Mouse (Mus musculus) midbrain, postnatal 0 days (tissue): Measurements from ENCODE around the gene Rbm18. TPM values are rescaled to one million over a fixed set of nuclear protein-coding genes. Genes with fewer than 3 reads are reported as not detected.
A peak's percentile ranks its signal among the peaks of the same experiment; 100 is the strongest.

Experiments used
- ATAC-seq: fragments of 200-750 bp; cut with Nextera tagmentation; 2 replicates; pipeline ENCODE4 v1.8.0; 2017; ENCODE audit warnings: moderate number of reproducible peaks, mild to moderate bottlenecking, moderate TSS enrichment, moderate library complexity; ENCODE audit not compliant: low FRiP score
- DNase-seq: peaks from one replicate; pipeline ENCODE4 v3.0.0-alpha.2; 2015; ENCODE audit warnings: low spot score
- H3K27ac ChIP-seq: fragments of 300-500 bp; sonication (generic); 2 replicates; pipeline ENCODE4 v1.5.1; 2014; ENCODE audit warnings: low read depth, mild to moderate bottlenecking, low read length, mixed read lengths
- H3K27me3 ChIP-seq: fragments of 300-500 bp; sonication (generic); 2 replicates; pipeline ENCODE4 v1.6.1; 2014; ENCODE audit warnings: low read length, control low read depth, mixed read lengths; ENCODE audit not compliant: insufficient read depth
- H3K36me3 ChIP-seq: fragments of 300-500 bp; sonication (generic); 2 replicates; pipeline ENCODE4 v1.6.1; 2014; ENCODE audit warnings: low read length, control low read depth, mixed read lengths; ENCODE audit not compliant: insufficient read depth
- H3K4me1 ChIP-seq: fragments of 300-500 bp; sonication (generic); 2 replicates; pipeline ENCODE4 v1.6.1; 2014; ENCODE audit warnings: mild to moderate bottlenecking, control low read depth, antibody characterized with exemption, low read length, mixed read lengths; ENCODE audit not compliant: insufficient read depth
- H3K4me2 ChIP-seq: fragments of 300-500 bp; sonication (generic); 2 replicates; pipeline ENCODE4 v1.6.1; 2014; ENCODE audit warnings: low read depth, mild to moderate bottlenecking, low read length, mixed read lengths; ENCODE audit not compliant: poor library complexity, severe bottlenecking
- H3K4me3 ChIP-seq: fragments of 300-500 bp; sonication (generic); 2 replicates; pipeline ENCODE4 v1.5.1; 2014; ENCODE audit warnings: low read depth, mild to moderate bottlenecking, low read length, moderate library complexity
- H3K9ac ChIP-seq: fragments of 300-500 bp; sonication (generic); replicated peaks from 2 replicates; pipeline ENCODE4 v1.6.1; 2014; ENCODE audit warnings: mild to moderate bottlenecking, low read length, moderate library complexity, mixed read lengths; ENCODE audit not compliant: poor library complexity, severe bottlenecking
- H3K9me3 ChIP-seq: fragments of 300-500 bp; sonication (generic); 2 replicates; pipeline ENCODE4 v1.6.1; 2016; ENCODE audit warnings: low read length, control low read depth
- CTCF ChIP-seq: IDR thresholded peaks from 2 replicates; pipeline ENCODE4 v1.5.1; 2016; ENCODE audit warnings: antibody characterized with exemption, mild to moderate bottlenecking
- WGBS: fragments of 180-500 bp; shearing (Covaris S2); extraction: QIAGEN DNeasy Blood & Tissue Kit; methylation state at CpG from one replicate; pipeline ENCODE4 v1.1.7; 2014; 5-methylcytosine and 5-hydroxymethylcytosine counted together
- polyA plus RNA-seq: library from polyadenylated mRNA; unstranded; fragments of >200 nt; fragmentation: Nextera tagmentation; extraction: Ambion mirVana; gene quantifications from 2 replicates; pipeline ENCODE4 v1.2.1, GENCODE M21; 2015
- total RNA-seq: library from RNA; depleted of rRNA; stranded (reverse); fragments of >200 nt; gene quantifications from 2 replicates; pipeline ENCODE4 v1.2.3, GENCODE M21; 2014

Gene Rbm18
- total and polyA plus RNA-seq, 2 experiments from 2014 or later: 56.6 to 102 TPM

- Histone ChIP-seq H3K9me3 (no peaks in the 10 kb centered on the region), H3K9ac (no peak overlapping the region), H3K4me1 (no peaks in the 10 kb centered on the region), H3K27me3 (peaks cover 15% of the 10 kb centered on the region), H3K27ac (no peak overlapping the region), H3K4me2 (no peak overlapping the region), H3K4me3 (no peak overlapping the region), H3K36me3 (peaks cover 16% of the 10 kb centered on the region)
- peak; percentile 37 for TF ChIP-seq CTCF
- no peak for ATAC-seq
- DNase-seq: no peak
- 79% methylated on average over 3 of the region's 3 CpGs for WGBS
Observed at GRCm38 (mm10) chr2:36112632-36113031, 23.9 kb downstream of the Rbm18 start.

GRCm38 (mm10) chr2:36108615-36109014 lies 28.0 kb downstream of the Rbm18 start:
- no peak for ATAC-seq
- Histone ChIP-seq H3K4me2 (no peak overlapping the region), H3K9ac (no peak overlapping the region), H3K9me3 (no peaks in the 10 kb centered on the region), H3K4me1 (no peaks in the 10 kb centered on the region), H3K27me3 (peaks cover 42% of the 10 kb centered on the region), H3K4me3 (no peak overlapping the region), H3K27ac (no peak overlapping the region), H3K36me3 (no peaks in the 10 kb centered on the region)
- no peak for DNase-seq
- WGBS: 9% methylated on average over 7 of the region's 7 CpGs
- no peak for TF ChIP-seq CTCF

- no peak within 1 kb of the TSS for H3K9ac ChIP-seq
- H3K4me2 ChIP-seq: peak within 1 kb of the TSS; percentile 50
- H3K4me1 ChIP-seq: no peaks in the 10 kb centered on the region
- no peak for ATAC-seq
- no peaks in the 10 kb centered on the region for H3K36me3 ChIP-seq
- peak within 1 kb of the TSS; percentile 29 for H3K4me3 ChIP-seq
- no peaks in the 10 kb centered on the region for H3K9me3 ChIP-seq
- WGBS: 1% methylated on average over 40 of the region's 58 CpGs
- peaks cover 77% of the 10 kb centered on the region for H3K27me3 ChIP-seq
- no peak within 1 kb of the TSS for H3K27ac ChIP-seq
- DNase-seq: no peak
- no peak for TF ChIP-seq CTCF
Observed at GRCm38 (mm10) chr2:36104956-36105741, 31.4 kb downstream of the Rbm18 start, which contains the start of gene Lhx6. Gene Lhx6, minus strand, starts transcription at chr2:36105408.

GRCm38 (mm10) chr2:36104436-36104955 lies 32.1 kb downstream of the Rbm18 start:
- H3K4me1 ChIP-seq: no peaks in the 10 kb centered on the region
- WGBS: under 1% methylated on average over 32 of the region's 32 CpGs
- no peak for DNase-seq
- no peaks in the 10 kb centered on the region for H3K36me3 ChIP-seq
- no peak overlapping the region for H3K27ac ChIP-seq
- H3K27me3 ChIP-seq: peaks cover 80% of the 10 kb centered on the region
- no peak overlapping the region for H3K9ac ChIP-seq
- ATAC-seq: no peak
- H3K4me2 ChIP-seq: peak overlapping the region; percentile 50
- no peak for TF ChIP-seq CTCF
- H3K4me3 ChIP-seq: peak overlapping the region; percentile 29
- H3K9me3 ChIP-seq: no peaks in the 10 kb centered on the region

GRCm38 (mm10) chr2:36103555-36104367 lies 32.8 kb downstream of the Rbm18 start:
- ATAC-seq (no peak), DNase-seq (no peak)
- Histone ChIP-seq H3K9me3 (no peaks in the 10 kb centered on the region), H3K4me2 (peak overlapping the region; percentile 31), H3K27ac (no peak overlapping the region), H3K9ac (no peak overlapping the region), H3K4me3 (peak overlapping the region; percentile 16; the same call in 1 of the 2 replicates), H3K4me1 (no peaks in the 10 kb centered on the region), H3K27me3 (peaks cover 80% of the 10 kb centered on the region), H3K36me3 (no peaks in the 10 kb centered on the region)
- no peak for TF ChIP-seq CTCF
- WGBS: under 1% methylated on average over 37 of the region's 38 CpGs
